Mouse (Mus musculus) thymus, adult 2 months (tissue): ENCODE measurements around the gene Txlnb. TPM values are rescaled to one million over a fixed set of nuclear protein-coding genes. Genes with fewer than 3 reads are reported as not detected.

Experiments used
- DNase-seq: peaks from one replicate; pipeline ENCODE4 v3.0.0; 2021
- H3K27ac ChIP-seq: fragments of 200-500 bp; 2 replicates; pipeline ENCODE4 v1.5.1; 2012; ENCODE audit warnings: low read length, control low read depth; ENCODE audit not compliant: control insufficient read depth, insufficient read depth
- H3K27me3 ChIP-seq: fragments of 200-500 bp; 2 replicates; pipeline ENCODE4 v1.6.1; 2012; ENCODE audit warnings: mild to moderate bottlenecking, low read length, moderate library complexity, mixed read lengths; ENCODE audit not compliant: control insufficient read depth, insufficient read depth
- H3K36me3 ChIP-seq: fragments of 200-500 bp; 2 replicates; pipeline ENCODE4 v1.6.1; 2012; ENCODE audit warnings: mild to moderate bottlenecking, low read length, moderate library complexity; ENCODE audit not compliant: control insufficient read depth, insufficient read depth
- H3K4me1 ChIP-seq: fragments of 200-500 bp; replicated peaks from 2 replicates; pipeline ENCODE4 v1.6.1; 2012; ENCODE audit warnings: low read length; ENCODE audit not compliant: control insufficient read depth, insufficient read depth
- H3K4me3 ChIP-seq: fragments of 200-500 bp; 2 replicates; pipeline ENCODE4 v1.5.1; 2012; ENCODE audit warnings: mild to moderate bottlenecking, low read length, control low read depth, moderate library complexity; ENCODE audit not compliant: control insufficient read depth, insufficient read depth
- CTCF ChIP-seq: fragments of 200-500 bp; IDR thresholded peaks from 2 replicates; pipeline ENCODE4 v1.5.1; 2012; ENCODE audit warnings: mild to moderate bottlenecking, control low read depth, low read length, moderate library complexity, borderline replicate concordance; ENCODE audit not compliant: control insufficient read depth, poor library complexity, insufficient read depth; ENCODE audit errors: extremely low read depth
- POLR2A ChIP-seq: fragments of 200-500 bp; IDR thresholded peaks from 2 replicates; pipeline ENCODE4 v1.6.1; 2012; ENCODE audit warnings: mild to moderate bottlenecking, low read length, control low read depth, moderate library complexity; ENCODE audit not compliant: control insufficient read depth, poor library complexity, insufficient read depth; ENCODE audit errors: extremely low read depth
- WGBS: fragments of 180-500 bp; shearing (Covaris S2); methylation state at CpG from one replicate; pipeline ENCODE4 v1.1.7; 2018; 5-methylcytosine and 5-hydroxymethylcytosine counted together
- polyA plus RNA-seq: library from polyadenylated mRNA; depleted of rRNA; stranded (reverse); fragments of >200 nt; gene quantifications from 2 replicates; pipeline ENCODE4 v1.2.3, GENCODE M21; 2012; rRNA removed

The Txlnb gene
- polyA plus RNA-seq, 1 experiment = 5.5 TPM

- 82% methylated on average over 3 of the region's 3 CpGs for WGBS
- Histone ChIP-seq H3K27me3 (no peaks in the 10 kb centered on the region), H3K27ac (no peak overlapping the region), H3K36me3 (no peaks in the 10 kb centered on the region), H3K4me1 (peaks cover 2% of the 10 kb centered on the region; the same call in 1 of the 2 replicates), H3K4me3 (no peak overlapping the region)
- DNase-seq = no peak
- TF ChIP-seq POLR2A (no peak), CTCF (no peak)
These were observed 84.0 kb downstream of the Txlnb start for GRCm38 (mm10) chr10:17880038-17880437.

- H3K4me1 ChIP-seq = peaks cover 2% of the 10 kb centered on the region; the same call in 1 of the 2 replicates
- no peak for TF ChIP-seq POLR2A
- no peak for TF ChIP-seq CTCF
- no peaks in the 10 kb centered on the region for H3K36me3 ChIP-seq
- 93% methylated on average over 2 of the region's 2 CpGs for WGBS
- no peak overlapping the region for H3K27ac ChIP-seq
- DNase-seq = no peak
- no peaks in the 10 kb centered on the region for H3K27me3 ChIP-seq
- no peak overlapping the region for H3K4me3 ChIP-seq
These were observed 84.7 kb downstream of the Txlnb start for GRCm38 (mm10) chr10:17880724-17881123.

Other genes with a start within 250 kb of the Txlnb start
- 42.8 and 53.7 TPM in 2 replicates for gene Cited2, start 73.0 kb upstream of the Txlnb start, polyA plus RNA-seq
- 34.0 and 37.9 TPM in 2 replicates for gene Heca, start 151.8 kb downstream of the Txlnb start, polyA plus RNA-seq
- 13.8 and 16.0 TPM in 2 replicates for gene Abracl, start 227.1 kb downstream of the Txlnb start, polyA plus RNA-seq